Mouse (Mus musculus): ENCODE results near the gene Gsk3b. TPM values are rescaled to one million over a fixed set of nuclear protein-coding genes. Genes with fewer than 3 reads are reported as not detected.
A peak's percentile ranks its signal among the peaks of the same experiment; 100 is the strongest.

Gsk3b gene
- total and polyA plus RNA-seq, 2 experiments, result 4.8 to 11.8 TPM

GRCm38 (mm10) chr16:38295349-38295930 is 206.6 kb downstream of the Gsk3b start:
- no peak overlapping the region for H3K4me3 ChIP-seq (ENCODE audit: insufficient read depth, low read depth, low read length)
- no peaks in the 10 kb centered on the region for H3K27me3 ChIP-seq (ENCODE audit: control insufficient read depth, insufficient read depth, low read length)
- 4% methylated on average over 5 of the region's 5 CpGs for WGBS
- peak overlapping the region; percentile 82 for H3K27ac ChIP-seq (replicated peaks; ENCODE audit: insufficient read depth, low read depth, low read length)
- DNase-seq (ENCODE audit: extremely low read depth, low read depth, low spot score), result peak; percentile 84
- H3K79me2 ChIP-seq (ENCODE audit: control insufficient read depth, insufficient read depth, low read length), result peaks cover 20% of the 10 kb centered on the region; the same call in 1 of the 2 replicates
- no peak for TF ChIP-seq POLR2A (IDR thresholded peaks at IDR 0.05; ENCODE audit: extremely low read depth, insufficient read depth, low read length)
- TF ChIP-seq CTCF (IDR thresholded peaks at IDR 0.05; ENCODE audit: low read depth, low read length), result peak; percentile 56
- H3K9ac ChIP-seq (ENCODE audit: low read depth, low read length), result peak overlapping the region; percentile 58
- H3K4me1 ChIP-seq (ENCODE audit: control insufficient read depth, insufficient read depth, low read length), result peaks cover 11% of the 10 kb centered on the region
- no peaks in the 10 kb centered on the region for H3K36me3 ChIP-seq (ENCODE audit: control insufficient read depth, insufficient read depth, low read length)

Other genes starting within 250 kb of the Gsk3b start
- 2.1 and 3.2 TPM in 2 replicates for gene Gm36028, start 227.9 kb upstream of the Gsk3b start, total RNA-seq (2014; rRNA removed)
- gene Gm36028, start 227.9 kb upstream of the Gsk3b start, polyA plus RNA-seq (2012; rRNA removed), result 5.3 and 8.9 TPM in 2 replicates
- 29.2 and 42.6 TPM in 2 replicates for gene Lrrc58, start 220.6 kb upstream of the Gsk3b start, total RNA-seq (2014; rRNA removed)
- gene Lrrc58, start 220.6 kb upstream of the Gsk3b start, polyA plus RNA-seq (2012; rRNA removed), result 9.9 and 10.5 TPM in 2 replicates
- gene Gpr156, start 172.5 kb upstream of the Gsk3b start, total RNA-seq (2014; rRNA removed), result not detected in 2 replicates
- not detected in 2 replicates for gene Gpr156, start 172.5 kb upstream of the Gsk3b start, polyA plus RNA-seq (2012; rRNA removed)
- 72.3 TPM in 2 replicates for gene Nr1i2, start 205.8 kb downstream of the Gsk3b start, total RNA-seq (2014; rRNA removed)
- 45.8 and 53.6 TPM in 2 replicates for gene Nr1i2, start 205.8 kb downstream of the Gsk3b start, polyA plus RNA-seq (2012; rRNA removed)

Measured in liver, adult 2 months (tissue).